Mouse (Mus musculus): ENCODE measurements at regions not wholly inside any gene's neighbourhood (a gene's known extent, or its start where the extent isn't known, plus 50 kb on each side); places are given as distances from the start of the nearest gene placed in this dataset.
"Not testable (repeated sequence)": the region's sequence is repeated elsewhere in the genome, so short reads cannot be mapped to it uniquely, and the experiment has no call there.

- TF ChIP-seq CTCF (IDR thresholded peaks at IDR 0.05; ENCODE audit: extremely low read depth, insufficient read depth, low read length) (no peak), POLR2A (IDR thresholded peaks at IDR 0.05; ENCODE audit: extremely low read depth, insufficient read depth, low read length) (no peak)
- Histone ChIP-seq H3K27ac (ENCODE audit: insufficient read depth, low read length) (no peak overlapping the region), H3K4me1 (ENCODE audit: control insufficient read depth, insufficient read depth, low read length) (no peaks in the 10 kb centered on the region), H3K4me3 (ENCODE audit: insufficient read depth, low read length) (no peak overlapping the region)
Measured at GRCm38 (mm10) chr10:96397931-96398561, 218.8 kb upstream of the Btg1 start.

GRCm38 (mm10) chr10:96398562-96399288 is 218.1 kb upstream of the Btg1 start:
- Histone ChIP-seq H3K27ac (ENCODE audit: insufficient read depth, low read length) (no peak overlapping the region), H3K4me3 (ENCODE audit: insufficient read depth, low read length) (no peak overlapping the region), H3K4me1 (ENCODE audit: control insufficient read depth, insufficient read depth, low read length) (no peaks in the 10 kb centered on the region)
- TF ChIP-seq CTCF (IDR thresholded peaks at IDR 0.05; ENCODE audit: extremely low read depth, insufficient read depth, low read length) = no peak
- TF ChIP-seq POLR2A (IDR thresholded peaks at IDR 0.05; ENCODE audit: extremely low read depth, insufficient read depth, low read length) = no peak

- no peak overlapping the region for H3K4me3 ChIP-seq (ENCODE audit: insufficient read depth, low read length)
Measured at GRCm38 (mm10) chr10:96399636-96400400, 217.0 kb upstream of the Btg1 start.

GRCm38 (mm10) chr10:96400793-96401192 is 216.0 kb upstream of the Btg1 start:
- no peaks in the 10 kb centered on the region for H3K4me1 ChIP-seq (ENCODE audit: control insufficient read depth, insufficient read depth, low read length)
- no peak overlapping the region for H3K27ac ChIP-seq (ENCODE audit: insufficient read depth, low read length)
- no peak for TF ChIP-seq POLR2A (IDR thresholded peaks at IDR 0.05; ENCODE audit: extremely low read depth, insufficient read depth, low read length)
- TF ChIP-seq CTCF (IDR thresholded peaks at IDR 0.05; ENCODE audit: extremely low read depth, insufficient read depth, low read length) = no peak
- H3K4me3 ChIP-seq (ENCODE audit: insufficient read depth, low read length) = no peak overlapping the region

More at GRCm38 (mm10) chr10:96399636-96400400, 217.0 kb upstream of the Btg1 start:
- TF ChIP-seq CTCF (IDR thresholded peaks at IDR 0.05; ENCODE audit: extremely low read depth, insufficient read depth, low read length) = no peak
- TF ChIP-seq POLR2A (IDR thresholded peaks at IDR 0.05; ENCODE audit: extremely low read depth, insufficient read depth, low read length) = no peak
- Histone ChIP-seq H3K27ac (ENCODE audit: insufficient read depth, low read length) (no peak overlapping the region), H3K4me1 (ENCODE audit: control insufficient read depth, insufficient read depth, low read length) (no peaks in the 10 kb centered on the region)

- TF ChIP-seq CTCF (IDR thresholded peaks at IDR 0.05; ENCODE audit: extremely low read depth, insufficient read depth, low read length) (no peak), POLR2A (IDR thresholded peaks at IDR 0.05; ENCODE audit: extremely low read depth, insufficient read depth, low read length) (no peak)
- H3K4me3 ChIP-seq (ENCODE audit: insufficient read depth, low read length) = no peak overlapping the region
- H3K4me1 ChIP-seq (ENCODE audit: control insufficient read depth, insufficient read depth, low read length) = no peaks in the 10 kb centered on the region
- no peak overlapping the region for H3K27ac ChIP-seq (ENCODE audit: insufficient read depth, low read length)
Measured at GRCm38 (mm10) chr10:96406306-96406705, 210.5 kb upstream of the Btg1 start.

GRCm38 (mm10) chr10:96407846-96408245 is 209.0 kb upstream of the Btg1 start:
- Histone ChIP-seq H3K4me1 (ENCODE audit: control insufficient read depth, insufficient read depth, low read length) (no peaks in the 10 kb centered on the region), H3K4me3 (ENCODE audit: insufficient read depth, low read length) (no peak overlapping the region), H3K27ac (ENCODE audit: insufficient read depth, low read length) (no peak overlapping the region)
- TF ChIP-seq CTCF (IDR thresholded peaks at IDR 0.05; ENCODE audit: extremely low read depth, insufficient read depth, low read length) (no peak), POLR2A (IDR thresholded peaks at IDR 0.05; ENCODE audit: extremely low read depth, insufficient read depth, low read length) (no peak)

- H3K4me3 ChIP-seq (ENCODE audit: insufficient read depth, low read length) = no peak overlapping the region
- no peak overlapping the region; the same call in 1 of the 2 replicates for H3K27ac ChIP-seq (ENCODE audit: insufficient read depth, low read length)
- TF ChIP-seq POLR2A (IDR thresholded peaks at IDR 0.05; ENCODE audit: extremely low read depth, insufficient read depth, low read length) (no peak), CTCF (IDR thresholded peaks at IDR 0.05; ENCODE audit: extremely low read depth, insufficient read depth, low read length) (no peak)
- H3K4me1 ChIP-seq (ENCODE audit: control insufficient read depth, insufficient read depth, low read length) = no peaks in the 10 kb centered on the region
Measured at GRCm38 (mm10) chr10:96408250-96408649, 208.6 kb upstream of the Btg1 start.

GRCm38 (mm10) chr10:96410028-96410427 is 206.8 kb upstream of the Btg1 start:
- Histone ChIP-seq H3K4me3 (ENCODE audit: insufficient read depth, low read length) (no peak overlapping the region), H3K27ac (ENCODE audit: insufficient read depth, low read length) (no peak overlapping the region), H3K4me1 (ENCODE audit: control insufficient read depth, insufficient read depth, low read length) (no peaks in the 10 kb centered on the region)
- TF ChIP-seq POLR2A (IDR thresholded peaks at IDR 0.05; ENCODE audit: extremely low read depth, insufficient read depth, low read length) (no peak), CTCF (IDR thresholded peaks at IDR 0.05; ENCODE audit: extremely low read depth, insufficient read depth, low read length) (no peak)

GRCm38 (mm10) chr10:96414807-96415206 is 202.0 kb upstream of the Btg1 start:
- no peaks in the 10 kb centered on the region for H3K4me1 ChIP-seq (ENCODE audit: control insufficient read depth, insufficient read depth, low read length)
- no peak overlapping the region for H3K4me3 ChIP-seq (ENCODE audit: insufficient read depth, low read length)
- no peak for TF ChIP-seq POLR2A (IDR thresholded peaks at IDR 0.05; ENCODE audit: extremely low read depth, insufficient read depth, low read length)
- no peak for TF ChIP-seq CTCF (IDR thresholded peaks at IDR 0.05; ENCODE audit: extremely low read depth, insufficient read depth, low read length)
- H3K27ac ChIP-seq (ENCODE audit: insufficient read depth, low read length) = no peak overlapping the region

GRCm38 (mm10) chr10:96421506-96421905 is 195.3 kb upstream of the Btg1 start:
- H3K4me3 ChIP-seq (ENCODE audit: insufficient read depth, low read length); H3K27ac ChIP-seq (ENCODE audit: insufficient read depth, low read length); H3K4me1 ChIP-seq (ENCODE audit: control insufficient read depth, insufficient read depth, low read length): not testable (repeated sequence)
